Mouse (Mus musculus) spleen, postnatal 14 days (tissue): ENCODE data around the gene Ect2l.

Experiments used
- DNase-seq, 2 experiments: peaks; one replicate each; pipeline ENCODE4 v3.0.0; 2021 to 2022; ENCODE audit warnings: low spot score in 2 of 2

Gene Ect2l

DNA sequence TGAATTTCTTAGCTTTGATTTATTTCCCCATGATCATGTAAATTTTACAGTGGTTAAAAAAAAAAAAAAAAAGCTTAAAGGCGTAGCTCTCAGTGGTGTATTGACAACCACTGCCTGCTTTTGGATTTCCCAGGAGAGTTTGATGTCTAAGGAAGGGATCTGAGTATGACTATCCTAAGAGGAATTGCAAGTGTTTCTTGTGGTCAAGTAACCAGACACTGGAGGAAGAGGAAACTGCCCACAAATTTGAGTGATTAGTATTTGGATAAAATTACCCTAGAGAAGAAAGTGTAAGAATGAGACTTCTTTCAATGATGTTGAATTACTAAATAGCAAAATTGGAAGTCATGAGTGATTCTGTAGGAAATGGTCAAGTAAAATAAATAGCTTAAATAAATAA, 129.2 kb downstream of the Ect2l start:
- DNase-seq, result no peak
